Mouse (Mus musculus): ENCODE results near the gene Dera.
A peak's percentile ranks its signal among the peaks of the same experiment; 100 is the strongest.

Dera gene

DNA sequence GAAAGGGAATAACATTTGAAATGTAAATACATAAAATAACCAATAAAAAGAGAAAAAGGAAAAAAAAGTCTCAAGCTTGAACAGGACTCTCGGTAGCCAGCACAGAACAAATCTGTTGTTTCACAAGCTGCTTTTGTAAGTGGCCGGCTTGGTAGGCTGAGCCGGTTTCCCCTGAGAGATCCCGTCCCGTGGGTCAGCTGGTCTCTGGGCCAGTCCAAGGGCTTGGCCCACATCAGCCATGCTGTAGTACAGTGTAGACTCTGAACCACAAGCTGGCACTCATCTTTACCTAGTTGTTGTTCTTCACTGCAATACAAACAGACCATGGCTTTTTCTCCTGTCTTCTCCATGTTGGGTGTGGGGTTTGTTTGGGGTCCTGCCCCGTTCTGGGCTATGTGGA, 53.0 kb downstream of the Dera start:
- DNase-seq = no peak

- DNase-seq = no peak
Observed at GRCm38 (mm10) chr6:137808706-137809105, 54.4 kb downstream of the Dera start.

DNA sequence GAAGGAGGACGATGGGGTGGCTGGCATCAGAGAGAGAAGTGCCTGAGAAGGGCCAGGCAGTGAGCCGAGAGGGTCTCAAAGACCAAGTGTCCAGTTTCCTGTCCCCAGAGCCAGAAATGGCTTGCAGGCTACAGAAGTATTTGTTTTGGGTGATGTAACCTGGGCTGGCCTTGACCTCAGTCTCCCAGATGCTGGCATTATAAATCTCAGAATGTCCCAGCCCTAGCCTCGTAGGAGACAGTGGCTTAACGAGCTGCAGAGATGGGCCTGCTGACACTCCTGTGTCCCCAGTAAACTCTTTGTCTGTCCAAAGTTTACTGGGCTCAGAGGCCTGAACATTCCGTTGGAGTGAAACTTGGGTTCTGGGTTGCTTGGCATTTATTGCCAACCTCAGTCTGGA, 55.8 kb downstream of the Dera start:
- DNase-seq = no peak

- no peak for DNase-seq
Observed at GRCm38 (mm10) chr6:137814006-137814405, 59.7 kb downstream of the Dera start.

GRCm38 (mm10) chr6:137816508-137816907, 62.2 kb downstream of the Dera start:
- DNase-seq = no peak

DNA sequence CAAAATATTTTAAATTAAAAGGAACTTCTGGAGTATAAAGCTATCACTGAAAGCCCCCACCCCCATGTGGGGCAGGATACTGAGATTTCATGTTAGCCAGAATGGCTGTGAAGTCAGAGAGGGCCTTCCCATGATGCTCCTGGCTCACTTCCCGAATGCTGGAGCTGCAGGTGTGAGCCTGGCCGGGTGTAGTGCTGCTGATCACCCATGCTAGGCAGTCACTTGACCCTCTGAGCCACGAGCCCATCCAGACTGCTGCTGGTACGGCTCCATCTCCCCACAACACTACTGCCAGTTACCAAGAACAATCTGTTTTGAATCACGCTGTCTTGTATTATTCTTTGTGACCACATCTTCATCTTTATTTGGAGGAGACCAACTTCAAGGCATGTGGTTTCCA, 68.2 kb downstream of the Dera start:
- DNase-seq = no peak

DNA sequence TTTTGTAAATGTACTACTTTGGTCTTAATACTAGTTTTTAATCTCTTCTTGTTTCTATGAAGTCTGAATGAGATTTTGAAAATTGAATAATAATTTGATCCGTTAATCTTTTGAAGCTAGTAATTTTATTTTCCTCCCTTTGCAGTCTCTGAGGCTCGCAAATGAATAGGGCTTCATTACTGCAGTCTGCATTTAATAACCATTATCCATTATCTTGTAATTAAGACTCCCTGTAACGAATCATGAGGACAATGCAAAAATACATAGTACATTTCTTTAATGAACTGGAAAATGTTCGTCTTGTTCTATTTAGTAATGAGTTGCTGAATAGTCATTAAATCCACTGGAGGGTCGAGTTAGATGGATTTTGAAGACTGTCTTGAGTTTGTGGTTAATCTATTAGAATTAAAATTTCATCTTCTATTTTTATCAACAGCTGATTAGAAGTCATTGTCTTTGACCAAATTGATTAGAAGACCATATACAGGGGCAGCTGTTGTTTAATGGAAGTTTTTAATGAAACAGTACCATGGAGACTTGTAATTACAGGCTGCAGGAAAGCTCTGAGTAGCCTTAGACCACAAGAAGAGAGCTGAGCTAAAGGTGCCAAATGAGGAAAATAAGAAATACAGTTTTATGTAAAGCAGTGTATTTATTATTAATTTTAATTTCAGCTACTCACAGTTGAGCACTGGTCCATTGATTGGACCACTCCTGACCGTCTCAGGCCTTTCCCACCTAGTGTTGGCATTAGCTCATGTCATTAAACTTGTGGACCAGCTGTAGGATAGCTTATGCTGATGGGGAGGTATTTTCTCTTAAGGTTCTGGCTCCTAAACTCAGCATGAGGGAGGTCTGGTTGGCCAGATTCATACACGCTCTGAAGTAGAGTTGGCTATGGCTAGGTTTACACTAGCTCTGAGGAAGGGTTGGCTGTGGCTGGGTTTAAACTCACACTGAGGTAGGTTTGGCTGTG, 70.0 kb downstream of the Dera start:
- DNase-seq = no peak

DNA sequence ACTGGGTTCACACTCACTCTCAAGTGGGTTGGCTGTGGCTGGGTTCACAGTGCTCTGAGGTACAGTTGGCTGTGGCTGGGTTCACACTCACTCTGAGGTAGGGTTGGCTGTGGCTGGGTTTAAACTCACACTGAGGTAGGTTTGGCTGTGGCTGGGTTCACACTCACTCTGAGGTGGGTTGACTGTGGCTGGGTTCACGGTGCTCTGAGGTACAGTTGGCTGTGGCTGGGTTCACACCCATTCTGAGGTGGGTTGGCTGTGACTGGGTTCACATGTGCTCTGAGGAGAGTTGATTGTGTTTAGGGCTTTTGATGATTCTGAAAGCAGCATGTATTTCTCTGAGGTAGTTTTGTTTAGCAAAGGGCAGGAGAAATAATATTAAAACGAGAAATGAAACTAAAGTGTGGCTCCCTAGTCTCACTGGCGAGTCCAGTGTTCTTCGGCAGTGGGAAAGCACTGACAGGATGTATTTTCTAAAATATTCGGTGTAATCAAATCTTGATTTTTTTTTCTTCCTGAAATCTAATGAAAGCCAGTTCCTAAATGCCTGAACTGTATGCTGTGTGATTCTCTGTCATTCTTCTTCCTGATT, 70.8 kb downstream of the Dera start:
- DNase-seq = no peak

GRCm38 (mm10) chr6:137829056-137829776, 74.9 kb downstream of the Dera start:
- no peak for DNase-seq

GRCm38 (mm10) chr6:137836799-137837198, 82.5 kb downstream of the Dera start:
- no peak for DNase-seq

GRCm38 (mm10) chr6:137843337-137843736, 89.0 kb downstream of the Dera start:
- DNase-seq = no peak

GRCm38 (mm10) chr6:137857198-137858194, 103.2 kb downstream of the Dera start:
- no peak for DNase-seq

DNA sequence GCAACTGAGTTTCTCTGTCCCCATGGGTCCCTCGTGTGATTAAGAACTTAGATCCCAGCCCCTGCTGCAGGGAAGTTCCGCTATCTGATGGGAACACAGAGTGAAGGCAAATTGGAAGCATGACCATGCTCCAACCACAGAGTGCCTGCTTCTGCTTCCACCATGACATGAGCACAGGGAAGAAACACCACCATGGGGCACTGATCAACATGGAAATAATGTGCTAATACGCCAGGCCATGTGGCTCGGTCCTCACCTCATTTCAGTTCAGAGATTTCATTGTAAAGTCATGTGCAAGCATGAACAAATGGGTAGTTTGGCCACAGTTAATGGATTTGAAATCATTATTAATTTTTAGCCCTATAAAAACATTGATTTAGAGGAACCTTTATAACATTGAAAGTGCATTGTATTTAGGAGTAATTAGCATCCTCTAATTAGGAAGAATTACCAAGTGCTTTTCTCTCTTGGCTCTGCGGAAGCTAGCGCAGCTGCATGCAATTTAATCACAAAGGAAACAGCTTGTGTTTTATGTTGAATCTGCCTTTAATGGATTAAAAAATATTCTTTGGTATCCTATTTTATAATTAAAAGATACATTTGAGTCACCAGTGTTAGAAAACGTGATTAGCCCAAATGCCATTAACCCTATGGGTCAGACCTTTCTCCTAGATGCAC, 115.7 kb downstream of the Dera start:
- no peak for DNase-seq

- DNase-seq = no peak
Observed at GRCm38 (mm10) chr6:137870667-137871066, 116.3 kb downstream of the Dera start.

DNA sequence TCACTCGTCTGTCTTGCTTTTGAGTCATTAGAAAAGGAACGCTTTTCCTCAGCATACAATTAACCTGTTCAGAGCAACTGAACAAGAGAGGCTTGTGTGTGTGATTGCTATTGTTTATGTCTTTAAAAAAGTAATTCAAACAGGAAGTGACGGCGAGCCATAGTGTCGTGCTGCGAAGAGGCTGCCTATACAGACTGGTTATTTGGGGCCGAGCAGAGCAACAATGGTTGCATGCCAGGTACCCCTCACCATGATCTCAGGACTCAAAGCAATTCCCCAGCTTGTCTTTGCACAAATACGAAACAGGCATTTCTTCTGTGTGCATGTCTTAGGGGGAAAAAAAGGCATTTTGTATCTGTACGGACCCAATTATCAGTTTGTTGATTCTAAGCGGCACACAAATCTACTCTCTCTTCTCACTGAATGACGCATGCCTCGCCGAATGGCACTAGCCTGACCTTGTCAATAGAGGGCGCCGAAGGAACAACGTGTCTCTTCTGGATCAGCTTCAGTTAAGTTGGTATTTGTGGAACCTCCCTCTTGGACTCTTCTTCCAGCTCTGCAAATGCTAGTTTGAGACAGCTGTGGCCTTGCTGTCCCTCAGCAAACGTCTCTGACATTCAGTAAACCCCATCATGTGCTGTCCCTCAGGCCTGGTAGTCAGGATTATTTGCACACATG, 117.8 kb downstream of the Dera start:
- peak; percentile 71 for DNase-seq

GRCm38 (mm10) chr6:137874471-137875244, 120.3 kb downstream of the Dera start:
- no peak for DNase-seq

- DNase-seq = no peak
Observed at GRCm38 (mm10) chr6:137885644-137886043, 131.3 kb downstream of the Dera start.

DNA sequence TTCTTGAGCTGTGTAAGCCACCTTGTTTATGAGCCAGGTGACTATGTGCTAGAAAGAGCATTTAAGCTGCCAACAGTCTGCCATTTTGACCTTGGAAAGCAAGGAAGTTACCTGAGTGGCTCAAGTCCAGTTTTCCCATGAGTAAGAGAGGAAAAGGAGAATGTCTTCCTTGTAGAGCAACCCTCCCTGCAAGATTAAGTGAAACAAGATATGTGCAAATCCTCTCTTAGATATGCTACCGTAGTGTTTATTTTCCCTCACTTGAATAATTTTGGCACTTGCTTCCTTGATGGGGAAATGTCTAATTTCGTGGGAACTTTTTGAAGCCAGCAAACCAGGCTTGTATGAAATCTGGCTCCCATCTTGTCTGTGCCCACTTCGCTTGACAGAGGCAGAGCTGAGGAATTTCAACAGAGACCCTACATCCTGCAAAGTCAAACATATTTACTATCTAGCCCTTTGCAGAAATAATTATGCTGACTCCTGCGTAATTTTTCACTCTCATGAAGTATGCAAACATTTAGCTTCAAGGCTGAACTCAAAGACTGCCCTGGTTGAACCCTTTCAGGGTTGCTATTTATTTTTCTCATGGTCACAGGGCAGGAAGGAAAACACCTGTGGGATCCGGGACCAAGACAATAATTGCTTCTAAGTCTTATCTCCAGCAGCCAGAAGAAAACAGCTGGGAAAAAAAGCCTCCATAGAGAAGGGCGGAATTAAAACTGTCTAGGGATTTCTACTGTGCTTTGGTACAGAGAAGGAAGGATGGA, 132.0 kb downstream of the Dera start:
- no peak for DNase-seq

DNA sequence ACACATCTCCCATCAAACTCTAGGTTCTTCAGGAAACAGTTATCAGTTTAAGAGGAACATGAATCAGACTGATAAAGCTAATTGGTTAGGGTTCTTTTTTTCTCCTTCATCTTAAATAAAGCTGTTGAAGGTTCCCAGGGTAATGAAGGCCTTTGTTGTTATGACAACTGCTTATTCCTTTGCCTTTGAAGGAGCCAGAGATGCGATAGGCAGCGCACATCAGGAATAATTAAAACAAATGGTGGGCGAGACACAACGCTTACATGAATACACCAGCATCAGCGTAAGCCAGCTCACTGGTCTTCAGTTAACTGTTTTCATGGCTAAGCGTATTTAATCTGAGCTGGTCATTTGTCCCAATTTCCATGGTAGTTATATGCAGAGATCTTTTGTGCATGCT, 132.9 kb downstream of the Dera start:
- DNase-seq = no peak

GRCm38 (mm10) chr6:137897671-137898070, 143.3 kb downstream of the Dera start:
- no peak for DNase-seq

Data from lung, postnatal 14 days (tissue).